Mouse (Mus musculus) testis, adult 10 weeks (tissue): ENCODE results near the gene Olfr1281. TPM values are rescaled to one million over a fixed set of nuclear protein-coding genes. Genes with fewer than 3 reads are reported as not detected.

Experiments used
- polyA plus RNA-seq: library from polyadenylated mRNA; stranded (reverse); fragments of 350-450 nt; fragmentation: Illumina TruSeq; extraction: RNeasy Lipid Tissue Mini Kit (QIAGEN cat#74804); gene quantifications from one replicate; pipeline ENCODE4 v1.2.3, GENCODE M21; 2014; ENCODE audit warnings: low read depth, low replicate concordance

Gene Olfr1281
- 0.11 TPM for polyA plus RNA-seq

DNA sequence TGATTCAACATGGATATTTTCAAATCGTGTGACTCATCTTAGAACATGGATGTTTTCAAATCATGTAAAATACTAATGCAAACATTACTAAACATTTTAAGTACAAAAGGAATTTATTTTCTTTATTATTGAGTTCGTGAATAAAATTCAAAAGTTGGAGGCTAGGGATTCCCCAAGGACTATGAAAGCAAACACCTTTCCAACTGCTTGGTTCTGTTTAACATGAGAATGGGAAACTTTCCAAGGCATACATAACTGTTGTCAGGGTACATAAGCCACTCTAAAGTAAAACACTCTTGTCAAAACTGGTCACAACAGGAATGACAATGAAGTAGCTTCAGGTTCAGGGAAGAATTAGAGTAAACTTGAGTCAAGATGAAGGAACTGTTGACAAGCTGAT is at the start of gene Olfr1281:
TSS of gene Olfr1281 (plus strand) at position 301 of the 400 bp plus-strand sequence.

DNA sequence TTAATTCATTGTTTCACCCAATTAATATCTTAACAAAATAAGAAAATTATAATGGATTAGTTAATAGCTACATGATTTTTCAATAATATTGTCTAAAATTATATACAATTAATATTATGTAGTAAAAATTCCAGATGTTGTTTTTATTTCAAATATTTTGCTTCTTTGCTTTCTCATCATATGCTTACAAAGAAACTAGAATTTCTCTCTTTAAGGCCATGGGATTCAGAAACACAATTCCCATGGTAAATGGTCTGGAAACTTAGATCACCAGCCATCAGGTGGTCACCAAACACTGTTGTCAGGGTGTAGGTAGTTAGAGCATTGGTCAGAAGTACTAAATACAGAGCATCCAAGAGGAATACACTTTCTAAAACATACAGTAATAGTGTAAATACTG is 36.5 kb upstream of the Olfr1281 start, which contains the start of gene Olfr1278:
TSS of gene Olfr1278 (plus strand) at position 301 of the 400 bp plus-strand sequence.

DNA sequence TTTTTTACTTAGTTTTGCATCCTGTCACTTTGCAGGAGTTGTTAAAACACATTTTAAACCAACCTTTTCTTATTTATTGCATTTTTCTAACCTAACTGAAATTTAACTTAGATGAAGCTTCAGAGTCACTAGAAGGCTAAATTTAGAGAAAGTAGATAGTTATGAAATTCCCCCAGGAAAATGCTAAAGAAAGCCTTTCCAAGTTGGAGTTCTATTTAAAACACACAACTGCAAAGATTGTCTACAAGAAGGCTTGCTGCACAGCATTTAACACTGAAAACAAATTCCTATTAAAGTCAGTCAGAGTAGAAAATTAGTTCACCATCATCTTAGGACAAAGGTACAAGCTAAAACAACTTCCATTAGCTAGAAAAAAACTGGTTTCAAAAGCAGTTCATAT is 25.9 kb upstream of the Olfr1281 start, which contains the start of gene Olfr1279:
TSS of gene Olfr1279 (plus strand) at position 262 of the 400 bp plus-strand sequence.

DNA sequence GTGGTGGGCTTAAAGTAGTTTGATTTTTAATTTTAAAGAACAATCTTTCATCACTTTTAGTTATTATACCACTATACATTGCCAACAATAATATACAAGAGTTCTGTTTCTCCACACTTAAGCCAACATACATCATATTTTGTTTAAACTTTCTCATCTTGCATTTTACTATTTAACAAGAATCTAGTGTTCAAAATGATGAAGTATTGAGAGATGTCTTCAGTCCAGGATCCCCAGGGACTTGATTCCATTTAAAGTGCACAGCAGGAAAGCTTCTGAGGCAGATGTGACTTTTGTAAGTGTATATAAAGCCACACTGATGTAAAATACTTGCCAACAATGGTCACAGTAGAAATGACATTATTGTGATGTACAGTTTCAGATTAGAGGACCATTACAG is 12.6 kb upstream of the Olfr1281 start, which contains the start of gene Olfr1280:
TSS of gene Olfr1280 (plus strand) at position 301 of the 400 bp plus-strand sequence.

DNA sequence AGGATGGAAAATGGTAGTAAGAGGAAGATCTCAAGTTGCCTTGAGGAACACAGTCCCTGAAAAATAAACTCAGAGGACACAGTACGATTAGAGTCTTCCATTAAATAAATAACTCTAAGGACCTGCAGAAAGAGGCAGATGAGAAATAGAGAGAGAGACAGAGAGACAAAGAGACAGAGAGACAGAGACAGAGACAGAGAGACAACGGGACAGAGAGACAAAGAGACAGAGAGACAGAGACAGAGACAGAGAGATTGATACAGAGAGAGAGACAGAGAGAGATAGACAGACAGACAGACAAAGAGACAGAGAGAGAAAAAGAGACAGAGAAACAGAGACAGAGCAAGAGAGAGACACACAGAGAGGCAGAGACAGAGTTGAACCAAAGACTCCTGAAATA is 9.7 kb downstream of the Olfr1281 start, which contains the start of gene Olfr1282:
TSS of gene Olfr1282 (minus strand) at position 101 of the 400 bp plus-strand sequence.

DNA sequence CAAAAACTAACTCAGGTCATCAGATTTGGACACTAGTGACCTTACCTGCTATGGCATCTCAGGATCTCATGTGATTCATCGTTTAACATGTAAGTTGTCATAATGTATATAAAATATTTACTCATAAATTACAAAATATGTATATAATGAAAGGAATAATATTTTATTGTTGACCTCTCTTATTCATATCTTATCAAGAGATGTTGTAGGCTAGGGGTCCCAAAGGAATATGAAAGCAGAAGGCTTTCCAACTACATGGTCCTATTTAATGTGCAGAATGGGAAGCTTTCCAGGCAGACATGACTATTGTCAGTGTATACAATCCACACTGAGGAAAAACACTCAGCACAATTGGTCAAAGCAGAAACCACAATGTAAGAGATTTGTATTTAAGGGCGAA is 40.2 kb downstream of the Olfr1281 start, which contains the start of gene Olfr1283:
TSS of gene Olfr1283 (plus strand) at position 301 of the 400 bp plus-strand sequence.

DNA sequence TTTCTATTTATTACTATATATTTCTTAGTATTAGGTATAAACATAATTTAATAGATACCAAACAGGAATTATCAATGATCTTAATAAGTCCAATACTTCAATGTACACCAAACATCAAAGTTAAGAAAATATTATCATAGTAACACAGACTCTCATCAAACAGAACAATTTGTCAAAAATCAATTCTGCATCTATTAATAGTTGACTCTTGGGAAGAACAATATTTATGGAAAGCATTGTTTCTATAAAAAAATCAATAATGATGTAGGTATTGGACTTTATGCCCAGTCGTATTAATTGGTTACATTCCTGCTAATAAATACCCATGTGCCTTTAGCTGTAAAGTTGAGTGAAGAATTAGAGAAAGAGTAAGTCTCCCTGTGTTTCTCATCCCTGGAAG is 48.9 kb downstream of the Olfr1281 start, which contains the start of gene Olfr1284:
TSS of gene Olfr1284 (plus strand) at position 301 of the 400 bp plus-strand sequence.

Other genes with a start within 250 kb of the Olfr1281 start
- gene Gm13941, start 220.5 kb upstream of the Olfr1281 start, polyA plus RNA-seq = 260 TPM
- 290 TPM for gene Gm15130, start 173.6 kb upstream of the Olfr1281 start, polyA plus RNA-seq
- gene 4930430A15Rik, start 96.9 kb upstream of the Olfr1281 start, polyA plus RNA-seq = 618 TPM
- 0.13 TPM for gene Olfr1275, start 91.2 kb upstream of the Olfr1281 start, polyA plus RNA-seq
- not detected for gene Olfr1276, start 72.0 kb upstream of the Olfr1281 start, polyA plus RNA-seq
- gene Olfr1277, start 52.4 kb upstream of the Olfr1281 start, polyA plus RNA-seq = 0.22 TPM
- gene Olfr1278, start 36.4 kb upstream of the Olfr1281 start, polyA plus RNA-seq = not detected
- 0.59 TPM for gene Olfr1279, start 25.9 kb upstream of the Olfr1281 start, polyA plus RNA-seq
- 1.7 TPM for gene Olfr1280, start 12.5 kb upstream of the Olfr1281 start, polyA plus RNA-seq
- gene Olfr1282, start 9.6 kb downstream of the Olfr1281 start, polyA plus RNA-seq = not detected
- gene Olfr1283, start 40.3 kb downstream of the Olfr1281 start, polyA plus RNA-seq = 0.13 TPM
- not detected for gene Olfr1284, start 49.0 kb downstream of the Olfr1281 start, polyA plus RNA-seq
- not detected for gene Olfr1286, start 96.6 kb downstream of the Olfr1281 start, polyA plus RNA-seq
- gene Olfr1287, start 122.6 kb downstream of the Olfr1281 start, polyA plus RNA-seq = not detected
- not detected for gene Olfr1288, start 147.6 kb downstream of the Olfr1281 start, polyA plus RNA-seq
- gene Olfr1289, start 154.3 kb downstream of the Olfr1281 start, polyA plus RNA-seq = not detected
- gene Olfr1290, start 167.3 kb downstream of the Olfr1281 start, polyA plus RNA-seq = not detected
- not detected for gene Olfr1291-ps1, start 170.7 kb downstream of the Olfr1281 start, polyA plus RNA-seq
- not detected for gene Olfr1293-ps, start 198.7 kb downstream of the Olfr1281 start, polyA plus RNA-seq
- not detected for gene Olfr1294, start 213.8 kb downstream of the Olfr1281 start, polyA plus RNA-seq
- not detected for gene Olfr1295, start 243.2 kb downstream of the Olfr1281 start, polyA plus RNA-seq